Mouse (Mus musculus): Measurements from ENCODE around the gene Cdkn2d. TPM values are rescaled to one million over a fixed set of nuclear protein-coding genes. Genes with fewer than 3 reads are reported as not detected.
"Not testable (repeated sequence)": the region's sequence is repeated elsewhere in the genome, so short reads cannot be mapped to it uniquely, and the experiment has no call there.

Cdkn2d gene
- polyA plus RNA-seq, 1 experiment: 25.1 TPM

DNA sequence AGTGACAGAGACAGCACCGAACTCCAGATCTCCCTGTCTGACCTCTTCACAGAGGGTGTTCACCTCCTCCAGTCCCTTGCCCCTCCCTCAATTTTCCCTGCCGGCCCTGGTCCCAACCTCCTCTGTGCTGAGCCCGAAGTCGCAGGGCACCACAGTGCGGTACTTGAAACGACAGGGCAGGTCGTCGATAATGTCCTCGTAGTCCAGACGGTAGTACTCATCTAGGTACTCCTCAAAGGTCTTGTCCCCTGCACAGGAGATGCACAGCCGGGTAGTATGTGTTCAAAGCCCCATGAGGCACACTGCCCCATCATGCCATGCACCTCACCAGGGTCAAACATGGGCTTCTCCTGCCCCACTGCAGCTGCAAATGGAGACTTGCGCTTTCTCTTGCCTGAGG, 15.5 kb downstream of the Cdkn2d start:
- DNase-seq (ENCODE audit: low read depth): no peak

DNA sequence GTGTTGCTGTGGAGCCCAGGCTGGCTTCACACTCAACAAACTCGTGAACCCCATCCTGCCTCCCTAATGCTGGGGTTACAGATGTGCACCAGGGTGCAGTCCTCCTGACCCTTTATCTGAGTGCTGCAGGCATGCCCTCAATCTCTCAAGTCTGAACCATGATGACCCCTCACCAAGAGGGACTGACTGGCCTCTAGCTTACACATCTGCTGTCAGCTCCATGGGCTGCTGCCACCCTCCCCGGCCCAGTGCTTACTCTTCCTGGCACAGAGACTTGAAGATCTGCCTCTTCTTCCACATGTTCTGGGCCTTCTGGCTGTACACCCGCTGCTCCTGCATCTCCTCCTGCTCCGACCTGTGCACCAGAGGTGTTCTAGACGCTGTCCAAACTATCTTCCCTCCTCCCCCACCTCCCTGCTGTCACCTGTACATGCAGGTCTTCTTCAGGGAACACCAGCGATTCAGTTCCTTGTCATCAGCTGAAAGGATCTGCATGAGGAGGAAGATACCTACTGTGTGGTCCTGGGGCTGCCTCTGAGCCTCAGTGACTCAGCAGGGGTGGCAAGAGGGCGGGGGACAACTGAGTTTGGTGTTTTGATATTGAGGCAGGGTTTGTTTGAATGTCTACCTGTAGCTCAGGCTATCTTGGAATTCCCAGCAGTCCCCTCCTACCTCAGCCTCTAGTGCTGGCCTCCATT, 16.0 kb downstream of the Cdkn2d start:
- DNase-seq (ENCODE audit: low read depth): no peak

DNA sequence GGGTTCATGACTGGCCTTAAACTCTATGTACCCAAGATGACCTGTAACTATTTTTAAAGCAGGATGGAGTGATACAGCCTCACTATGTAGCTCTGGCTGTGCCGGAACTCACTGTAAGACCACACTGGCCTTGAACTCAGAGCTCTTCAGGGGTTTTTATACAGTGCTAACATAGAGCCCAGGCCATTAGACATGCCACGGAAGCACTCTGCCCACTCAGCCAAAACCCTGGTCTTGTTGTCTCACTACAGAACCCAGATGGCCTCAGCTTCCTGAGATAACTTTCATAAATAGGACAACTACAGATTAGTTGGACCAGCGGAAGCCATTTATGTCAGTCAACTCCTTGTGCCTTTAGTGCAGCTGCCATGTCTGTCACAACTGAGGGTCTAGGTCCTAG, 16.9 kb downstream of the Cdkn2d start:
- no peak for DNase-seq (ENCODE audit: low read depth)

DNA sequence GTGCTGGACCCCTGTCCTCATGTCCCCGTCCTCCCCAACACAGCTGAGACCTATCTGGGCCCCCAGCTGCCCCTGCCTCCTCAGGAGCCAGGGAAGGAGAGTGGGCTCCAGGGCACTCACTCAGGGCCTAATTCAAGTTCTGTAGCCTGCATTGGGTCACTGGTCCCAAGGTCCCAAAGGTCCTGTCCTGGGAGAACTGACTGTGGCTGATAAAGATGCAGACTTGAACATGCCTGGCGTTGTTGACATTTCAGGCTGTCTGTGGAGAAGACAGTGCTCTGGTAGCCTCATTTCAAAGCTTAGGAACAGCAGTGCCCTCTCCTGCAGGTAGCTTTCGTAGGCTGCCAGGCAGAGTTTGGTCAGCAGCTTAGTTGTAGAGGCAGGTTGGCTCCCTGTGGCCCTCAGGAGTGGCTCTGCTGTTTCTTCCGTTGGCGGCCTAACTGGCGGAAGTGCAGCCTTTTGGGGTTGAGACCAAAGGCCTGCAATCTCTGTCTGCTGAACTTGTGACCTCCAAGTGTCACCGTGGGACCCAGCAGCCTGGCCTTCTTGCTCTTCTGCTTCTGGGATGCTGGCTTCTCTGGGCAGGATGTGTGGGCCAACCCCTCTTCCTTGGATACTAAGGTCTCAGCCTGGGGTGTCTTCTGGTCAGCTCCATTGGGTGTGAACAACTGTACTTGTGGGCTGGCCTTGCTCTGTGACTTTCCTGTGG, 17.5 kb downstream of the Cdkn2d start:
- no peak for DNase-seq (ENCODE audit: low read depth)

DNA sequence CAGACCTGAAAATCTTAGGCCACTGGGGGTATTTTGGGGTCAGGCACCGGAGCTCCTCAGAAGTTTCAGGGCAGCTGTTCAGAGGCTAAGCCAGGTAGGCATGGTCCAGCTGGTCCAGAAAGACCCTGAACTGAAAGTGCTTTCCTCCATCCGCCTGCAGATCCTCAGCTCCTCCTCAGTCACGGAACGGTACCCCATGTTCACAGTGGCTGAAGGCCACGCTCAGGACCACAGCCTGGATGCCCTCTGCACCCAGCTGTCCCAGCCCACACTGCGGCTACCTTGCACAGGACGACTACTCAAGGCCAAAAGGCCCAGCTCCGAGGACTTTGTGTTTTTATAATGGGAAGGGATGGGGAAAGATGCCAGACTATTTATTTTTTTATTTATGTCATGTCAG, 18.1 kb downstream of the Cdkn2d start:
- no peak for DNase-seq (ENCODE audit: low read depth)

DNA sequence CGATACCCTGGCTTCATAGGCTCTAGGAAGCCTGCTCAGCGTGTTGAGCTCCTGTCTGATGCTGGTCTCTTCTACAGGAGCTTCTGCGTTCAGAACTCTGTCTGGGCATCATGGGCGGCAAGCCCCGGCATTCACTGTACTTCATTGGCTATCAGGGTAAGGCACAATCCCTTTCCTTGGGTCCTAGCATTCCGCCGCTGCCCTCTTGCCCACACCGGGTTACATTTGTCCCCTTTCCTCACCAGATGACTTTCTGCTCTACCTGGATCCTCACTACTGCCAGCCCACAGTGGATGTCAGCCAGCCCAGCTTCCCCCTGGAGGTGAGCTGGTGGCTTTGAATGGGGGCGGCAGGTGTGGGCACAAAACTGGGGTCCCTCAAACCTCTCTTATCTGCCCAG, 18.8 kb downstream of the Cdkn2d start:
- no peak for DNase-seq (ENCODE audit: low read depth)

DNA sequence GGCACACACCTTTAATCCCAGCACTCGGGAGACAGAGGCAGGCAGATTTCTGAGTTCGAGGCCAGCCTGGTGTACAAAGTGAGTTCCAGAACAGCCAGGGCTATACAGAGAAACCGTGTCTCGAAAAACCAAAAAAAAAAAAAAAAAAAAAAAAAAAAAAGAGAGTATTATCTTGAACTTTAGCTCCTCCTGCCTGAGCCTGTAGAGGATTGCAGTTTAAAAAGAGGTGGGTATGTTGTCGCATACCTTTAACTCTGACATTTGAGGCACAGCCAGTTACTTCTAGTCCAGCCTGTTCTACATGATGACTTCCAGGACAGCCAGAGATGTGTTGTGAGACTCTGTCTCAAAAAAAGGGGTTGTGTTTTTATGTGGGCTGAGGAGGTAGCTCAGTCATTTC, 21.6 kb downstream of the Cdkn2d start:
- not testable (repeated sequence) for DNase-seq (ENCODE audit: low read depth)

DNA sequence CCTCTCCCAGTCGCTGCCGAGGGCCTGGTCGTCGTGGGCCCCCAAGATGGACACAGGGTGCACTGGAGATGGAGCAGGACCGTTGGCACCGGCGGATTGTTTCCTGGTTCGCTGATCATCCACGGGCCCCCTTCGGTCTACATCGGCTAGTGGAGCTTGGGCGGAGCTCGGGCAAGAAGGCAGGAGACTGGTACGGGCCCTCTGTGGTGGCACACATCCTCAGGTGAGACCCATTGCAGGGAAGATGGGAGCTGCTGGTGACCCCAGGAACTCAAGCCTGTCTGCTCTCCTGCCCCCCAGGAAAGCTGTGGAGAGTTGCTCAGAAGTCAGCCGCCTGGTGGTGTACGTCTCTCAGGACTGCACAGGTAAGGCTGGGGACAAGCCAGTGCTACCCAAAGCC, 22.9 kb downstream of the Cdkn2d start:
- DNase-seq (ENCODE audit: low read depth): no peak

DNA sequence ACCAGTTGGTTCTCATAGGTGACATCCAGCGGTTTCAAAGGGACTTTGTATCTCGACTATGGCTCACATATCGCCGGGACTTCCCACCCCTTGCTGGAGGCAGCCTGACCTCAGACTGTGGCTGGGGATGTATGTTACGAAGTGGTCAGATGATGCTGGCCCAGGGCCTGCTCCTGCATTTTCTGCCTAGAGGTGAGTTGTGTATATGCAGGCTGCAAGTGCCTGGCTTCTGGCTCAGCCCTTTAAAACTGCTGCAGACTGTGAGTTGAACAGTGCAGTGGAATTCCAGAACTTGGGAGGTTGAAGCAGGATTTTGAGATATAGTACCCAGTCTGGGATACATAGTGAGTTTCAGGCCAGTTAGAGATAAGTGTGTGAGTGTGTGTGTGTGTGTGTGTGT, 24.3 kb downstream of the Cdkn2d start:
- DNase-seq (ENCODE audit: low read depth): no peak

DNA sequence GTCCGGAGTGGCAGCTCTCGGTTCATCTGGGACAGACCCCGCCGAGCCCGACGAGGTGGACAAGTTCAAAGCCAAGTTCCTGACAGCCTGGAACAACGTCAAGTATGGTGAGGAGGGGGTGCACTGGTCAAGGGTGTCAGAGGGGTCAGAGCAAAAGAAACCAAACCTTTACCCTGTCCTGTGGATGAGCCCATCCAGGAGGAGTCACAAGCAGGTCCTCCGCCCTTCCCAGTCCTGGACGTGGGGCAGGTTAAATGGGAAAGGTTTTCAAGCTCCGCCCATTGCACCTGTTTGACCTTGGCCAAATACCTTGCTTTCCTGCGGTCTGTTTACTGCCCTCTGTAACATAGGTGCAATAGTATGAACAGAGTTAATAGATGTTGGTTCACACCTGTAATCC, 25.6 kb downstream of the Cdkn2d start:
- DNase-seq (ENCODE audit: low read depth): no peak

DNA sequence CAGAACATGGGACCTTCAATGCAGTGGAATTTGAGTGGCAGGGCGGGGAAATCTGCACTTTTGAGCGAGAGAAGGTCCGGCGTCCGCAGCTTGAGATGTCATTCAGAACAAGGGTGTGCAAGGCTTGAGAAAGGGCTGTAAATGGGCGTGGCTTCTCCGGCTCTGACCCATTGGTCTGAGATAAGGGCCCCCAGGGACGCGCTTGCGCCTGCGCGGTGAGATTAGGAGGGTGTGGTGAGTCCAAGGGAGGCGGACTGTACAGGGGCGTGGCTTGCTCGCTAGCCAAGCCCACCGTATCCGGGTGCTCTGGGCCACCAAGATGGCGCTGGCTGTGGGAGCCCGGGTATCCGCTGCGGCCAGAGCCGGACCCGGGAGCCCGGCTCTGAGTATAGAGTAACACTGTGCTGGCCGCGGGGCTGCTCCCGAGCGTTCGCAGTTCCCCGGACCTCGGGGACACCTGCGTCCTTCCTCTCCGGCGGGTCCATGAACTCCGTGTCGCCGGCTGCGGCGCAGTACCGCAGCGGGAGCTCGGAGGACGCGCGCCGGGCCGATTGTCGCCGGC, 26.1 kb downstream of the Cdkn2d start, which contains the start of gene Atg4d:
TSS of gene Atg4d (plus strand) at position 294 of the 562 bp plus-strand sequence.
- DNase-seq (ENCODE audit: low read depth): no peak

DNA sequence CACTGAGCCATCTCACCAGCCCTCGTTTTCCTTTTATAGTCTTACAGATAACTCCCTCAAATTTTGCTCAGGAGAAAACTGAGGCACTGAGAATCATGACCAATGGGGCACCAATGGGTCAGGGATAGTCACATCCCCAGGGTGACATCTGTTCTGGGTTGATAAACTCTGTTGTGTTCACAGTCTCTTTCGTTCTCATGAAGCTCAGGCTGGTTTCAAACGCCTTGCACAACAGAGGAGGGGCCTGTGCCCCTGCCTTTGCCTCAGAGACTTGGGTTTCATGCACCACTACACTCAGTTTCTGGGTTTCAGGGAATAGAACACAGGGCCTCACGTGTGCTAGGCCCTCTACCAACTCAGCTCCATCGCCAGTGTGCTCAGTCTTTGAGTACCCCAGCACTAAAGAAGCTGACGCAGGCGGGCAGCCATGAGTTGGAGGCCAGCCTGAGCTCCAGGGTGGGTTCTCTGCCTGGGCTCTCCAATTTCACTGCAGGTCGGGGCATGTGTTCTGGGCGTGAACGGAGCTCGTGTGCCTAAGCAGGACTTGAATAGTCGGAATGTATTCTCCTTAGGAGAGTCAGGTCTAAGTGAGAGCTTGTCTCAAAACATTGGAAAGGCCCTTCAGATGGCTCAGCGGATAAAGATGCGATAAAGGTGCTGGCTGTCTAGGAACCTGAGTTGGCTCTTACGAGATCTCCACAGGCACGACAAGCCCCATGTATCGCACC, 26.8 kb downstream of the Cdkn2d start:
- DNase-seq (ENCODE audit: low read depth): no peak

DNA sequence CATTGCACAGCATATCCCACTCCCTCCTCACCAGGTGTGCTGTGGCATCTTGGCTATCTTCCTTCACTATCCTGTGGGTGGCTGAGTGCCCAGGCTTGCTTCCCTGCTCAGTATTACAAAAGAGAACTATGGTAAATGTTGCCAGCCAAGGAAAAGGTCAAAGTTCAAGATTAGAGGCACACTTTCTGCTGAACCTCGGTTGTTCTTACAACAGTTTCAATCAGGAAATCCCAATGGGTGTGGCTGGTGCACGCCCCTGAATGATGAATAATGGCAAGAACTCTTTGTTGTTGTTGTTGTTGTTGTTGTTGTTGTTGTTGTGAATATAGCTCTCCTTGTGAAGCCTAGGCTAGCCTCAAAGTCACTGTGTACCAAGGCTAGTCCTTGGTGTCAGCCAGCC, 29.4 kb downstream of the Cdkn2d start:
- DNase-seq (ENCODE audit: low read depth): no peak

DNA sequence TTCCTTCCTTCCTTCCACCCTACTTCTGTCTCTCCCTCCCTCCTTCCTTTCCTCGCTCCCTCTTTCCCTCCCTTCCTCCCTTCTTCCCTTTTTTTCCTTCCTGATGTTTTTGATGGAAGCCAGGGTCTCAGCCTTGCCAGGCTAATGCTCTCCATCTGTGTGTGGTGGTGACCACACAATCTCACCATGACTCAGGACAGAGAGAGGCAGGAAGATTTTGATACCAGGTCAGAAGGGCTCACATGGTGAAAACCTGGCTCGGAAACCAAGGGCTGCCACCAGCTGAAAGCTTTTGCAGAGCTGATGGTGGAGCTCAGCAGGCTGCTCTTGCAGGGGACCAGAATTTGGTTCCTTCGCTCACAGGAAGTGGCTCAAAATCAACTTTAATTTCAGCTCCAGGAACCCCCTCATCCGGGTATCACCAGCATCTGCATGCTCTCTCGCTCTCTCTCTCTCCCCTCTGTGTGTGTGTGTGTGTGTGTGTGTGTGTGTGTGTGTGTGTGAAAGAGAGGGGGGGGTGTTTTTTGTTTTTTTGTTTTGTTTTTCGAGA, 30.6 kb downstream of the Cdkn2d start:
- DNase-seq (ENCODE audit: low read depth): no peak

DNA sequence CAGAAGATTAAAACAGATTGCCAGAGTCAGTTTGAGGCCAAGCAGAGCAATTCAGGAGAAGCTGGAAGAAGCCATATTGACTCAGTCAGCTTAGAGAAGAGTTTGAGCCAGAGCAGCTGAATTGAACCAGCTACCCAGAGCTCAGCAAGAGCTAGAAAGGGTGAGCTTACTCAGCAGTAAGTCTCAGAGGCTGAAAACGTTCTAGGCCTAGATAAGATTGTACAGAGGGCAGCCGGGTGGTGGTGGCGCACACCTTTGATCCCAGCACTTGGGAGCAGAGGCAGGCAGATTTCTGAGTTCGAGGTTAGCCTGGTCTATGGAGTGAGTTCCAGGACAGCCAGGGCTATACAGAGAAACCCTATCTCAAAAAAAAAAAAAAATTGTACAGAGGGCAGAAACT, 34.9 kb downstream of the Cdkn2d start:
- not testable (repeated sequence) for DNase-seq (ENCODE audit: low read depth)

DNA sequence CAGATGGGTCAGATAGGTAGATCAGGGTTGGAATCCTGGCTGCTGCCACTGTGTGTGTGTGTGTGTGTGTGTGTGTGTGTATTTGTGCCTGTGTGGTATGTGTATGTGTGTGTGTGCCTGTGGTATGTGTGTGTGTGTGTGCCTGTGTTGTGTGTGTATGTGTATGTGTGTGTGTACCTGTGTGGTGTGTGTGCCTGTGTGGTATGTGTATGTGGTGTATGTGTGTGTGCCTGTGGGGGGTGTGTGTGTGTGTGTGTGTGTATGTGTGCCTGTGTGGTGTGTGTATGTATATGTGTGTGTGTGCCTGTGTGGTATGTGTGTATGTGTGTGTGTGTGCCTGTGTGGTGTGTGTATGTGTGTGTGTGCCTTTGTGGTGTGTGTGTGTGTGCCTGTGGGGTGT, 36.5 kb downstream of the Cdkn2d start:
- DNase-seq (ENCODE audit: low read depth): no peak

DNA sequence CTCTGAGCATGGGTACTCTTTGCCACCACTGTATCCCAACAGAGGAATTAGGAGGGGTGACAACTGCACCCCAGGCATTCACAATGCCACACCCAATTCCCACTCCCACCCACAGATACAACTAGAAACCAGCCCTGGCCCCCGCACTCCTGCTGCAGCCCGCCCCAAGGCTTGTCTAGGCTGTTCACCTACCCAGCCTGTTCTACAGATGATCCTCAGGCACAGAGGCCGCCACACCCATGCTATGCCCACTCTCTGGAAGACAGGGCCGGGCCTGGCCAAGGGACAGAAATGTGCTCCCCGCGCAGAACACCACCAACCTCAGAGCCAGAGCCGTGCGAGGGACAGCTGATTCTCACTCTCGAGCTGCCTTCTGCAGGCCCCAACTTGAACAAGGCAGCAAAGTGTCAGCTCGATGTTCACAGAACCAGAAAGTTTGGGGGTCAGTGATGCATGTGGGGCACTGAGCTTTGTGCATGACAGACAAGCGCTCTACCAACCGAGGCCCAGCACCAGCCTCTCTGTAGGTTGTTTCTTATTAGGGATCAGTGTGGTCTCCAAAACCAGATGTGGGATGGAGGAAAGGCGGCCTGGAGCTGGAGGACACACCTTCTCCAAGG, 40.0 kb downstream of the Cdkn2d start:
- no peak for DNase-seq (ENCODE audit: low read depth)

DNA sequence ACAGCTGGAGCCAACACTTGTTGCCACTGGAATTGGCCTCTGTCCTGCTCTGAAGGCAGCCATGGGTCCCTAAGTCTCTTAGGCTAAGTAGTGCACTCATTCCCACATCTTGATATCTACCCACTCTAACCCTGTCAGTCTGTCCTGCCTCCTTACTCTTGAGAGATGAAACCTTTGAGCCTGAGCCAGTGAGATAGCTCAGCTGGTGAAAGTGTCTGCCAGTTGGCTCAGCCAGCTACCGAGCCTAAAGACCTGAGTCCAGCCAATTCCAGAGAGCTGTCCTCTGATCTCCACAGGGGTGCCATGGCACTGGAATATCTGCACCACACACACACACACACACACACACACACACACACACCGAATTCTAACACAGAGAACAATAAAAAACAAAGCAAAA, 40.7 kb downstream of the Cdkn2d start:
- DNase-seq (ENCODE audit: low read depth): no peak

DNA sequence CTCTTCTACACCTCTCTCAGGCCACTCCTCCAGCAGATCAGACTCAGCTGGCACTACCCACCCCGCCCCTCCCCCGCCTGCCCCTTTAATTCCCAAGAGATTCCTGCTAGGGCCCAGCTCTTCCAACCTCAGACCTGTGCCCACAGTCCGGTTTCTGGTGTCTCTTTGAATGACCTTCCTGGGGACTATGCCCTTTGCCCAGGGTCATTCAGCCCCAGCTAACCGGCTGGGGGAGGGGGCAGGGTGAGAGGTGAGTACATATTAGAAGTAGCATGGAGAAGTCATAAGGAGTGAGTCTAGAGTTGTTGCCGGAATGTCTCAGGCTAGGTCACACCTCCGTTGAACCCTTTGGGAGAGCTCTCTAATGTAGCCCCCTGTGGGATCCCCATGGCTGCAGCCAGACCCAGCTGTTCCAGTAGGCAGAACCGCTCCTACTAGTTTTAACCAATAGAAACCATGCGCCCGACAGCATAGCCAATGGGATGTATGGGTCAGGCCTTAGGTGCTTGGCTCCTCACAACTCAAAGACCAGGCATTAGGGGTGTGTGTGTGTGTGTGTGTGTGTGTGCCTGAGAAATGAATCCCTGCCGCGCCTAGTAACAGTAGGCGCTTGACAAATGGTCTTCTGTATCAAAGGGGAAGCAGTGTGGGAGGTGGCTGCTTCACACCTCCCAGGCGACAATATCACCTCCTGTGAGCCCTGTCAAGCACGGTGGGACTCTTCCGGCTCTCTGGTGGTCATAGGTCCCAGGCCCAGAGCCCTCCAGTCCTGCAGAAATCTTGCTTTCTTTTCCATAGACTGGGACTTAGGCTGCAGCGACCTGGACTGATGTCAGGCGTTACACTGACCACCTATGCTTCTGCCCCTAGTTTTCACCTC, 41.3 kb downstream of the Cdkn2d start:
- DNase-seq (ENCODE audit: low read depth): no peak

DNA sequence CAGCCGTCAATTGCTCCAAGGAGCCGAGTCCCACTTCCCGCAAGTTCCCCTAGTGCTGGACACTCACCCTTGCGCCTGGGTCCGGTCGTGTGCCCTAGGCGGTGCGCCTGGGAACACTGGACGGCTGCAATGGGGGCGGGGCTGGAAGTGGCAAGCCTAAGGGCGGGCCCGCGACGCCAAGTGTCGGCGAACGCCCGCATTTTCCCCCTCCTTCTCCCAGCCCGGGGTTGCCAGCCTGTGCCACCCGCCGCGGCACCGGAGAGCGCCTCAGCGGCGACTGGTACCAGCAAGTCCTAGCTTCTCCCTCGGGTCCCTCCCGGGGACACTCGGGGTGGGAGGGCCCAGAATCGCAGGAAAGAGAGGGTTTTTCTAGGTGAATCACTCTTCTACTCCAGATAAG, 42.9 kb downstream of the Cdkn2d start, which contains the start of gene S1pr5:
TSS of gene S1pr5 (minus strand) at position 118 of the 400 bp plus-strand sequence.
- DNase-seq (ENCODE audit: low read depth): no peak

DNA sequence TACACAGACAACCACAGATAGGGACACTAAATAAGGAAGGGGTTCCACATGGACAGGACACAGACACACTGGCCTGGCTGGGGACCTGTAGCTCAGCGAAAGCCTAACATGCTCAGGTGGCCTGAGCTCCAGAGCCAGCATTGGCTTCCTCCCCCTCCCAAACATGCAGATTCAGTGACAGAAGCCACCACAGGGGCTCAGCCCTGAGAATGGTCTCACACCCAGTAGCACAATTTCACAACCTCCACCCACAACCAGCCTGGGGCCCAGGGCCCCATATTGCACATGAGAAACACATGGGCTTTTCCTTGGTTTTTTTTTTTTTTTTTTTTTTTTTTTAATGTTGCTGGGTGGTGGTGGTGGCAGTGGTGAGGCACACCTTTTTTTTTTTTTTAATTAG, 44.9 kb downstream of the Cdkn2d start:
- DNase-seq (ENCODE audit: low read depth): no peak
